9 mouse cellular contexts compared by ENCODE assay signal in genomic region chr5:113643107-113643848, GRCm38 (mm10). TPM values are rescaled to one million over a fixed set of nuclear protein-coding genes. Genes with fewer than 3 reads are reported as not detected.
DNase-seq lines count a peak whose midpoint lies in the region; ATAC-seq and TF ChIP-seq lines count a peak whose summit lies in the region.
"Had no signal": no experiment of that assay in that cellular context is flagged by ENCODE, and none has a peak within 500 bp of the region (broad histone marks: within the 10 kb centered on the region; RNA-seq: fewer than 3 reads in every experiment).

No protein-coding gene starts in this region.

- WGBS in heart, embryonic 11.5 days (ENCODE audit: insufficient replicate concordance): 35% methylated on average over 18 of the region's 18 CpGs
- WGBS in forebrain, embryonic 11.5 days: 55% methylated on average over 18 of the region's 18 CpGs
- WGBS in midbrain, postnatal 0 days: 40% methylated on average over 18 of the region's 18 CpGs

- peaks cover 45% of the 10 kb centered on the region for H3K27me3 ChIP-seq in heart, embryonic 11.5 days (ENCODE audit: control insufficient read depth, insufficient read depth, low read length)
- H3K27me3 ChIP-seq in forebrain, embryonic 11.5 days (ENCODE audit: control insufficient read depth, insufficient read depth, low read length): no peaks in the 10 kb centered on the region
- no peaks in the 10 kb centered on the region for H3K27me3 ChIP-seq in midbrain, postnatal 0 days (ENCODE audit: insufficient read depth, low read length)

- peak; percentile 65 for ATAC-seq in heart, embryonic 11.5 days (replicated peaks; ENCODE audit: insufficient number of reproducible peaks, low FRiP score, low TSS enrichment)
- ATAC-seq in activated CD4-positive, CD25-positive, alpha-beta regulatory T cell, adult 4 months: peak; percentile 28
- ATAC-seq in forebrain, embryonic 11.5 days (replicated peaks; ENCODE audit: low FRiP score): peak; percentile 83
- ATAC-seq in midbrain, postnatal 0 days (ENCODE audit: low FRiP score): peak; percentile 93

- H3K9ac ChIP-seq in heart, embryonic 11.5 days (ENCODE audit: low read depth, low read length): no peak overlapping the region
- H3K9ac ChIP-seq in forebrain, embryonic 11.5 days (ENCODE audit: low read length): no peak overlapping the region
- no peak overlapping the region for H3K9ac ChIP-seq in midbrain, postnatal 0 days (replicated peaks; ENCODE audit: low read length, poor library complexity, severe bottlenecking)

- intact Hi-C loops in heart, postnatal 25 days (cut with DNase I): no loop called here
- intact Hi-C loops in left cerebral cortex, adult 2 months (cut with DNase I): no loop called here

- no peak overlapping the region for H3K27ac ChIP-seq in heart, embryonic 11.5 days (ENCODE audit: low read depth, low read length)
- no peak overlapping the region for H3K27ac ChIP-seq in forebrain, embryonic 11.5 days (ENCODE audit: low read depth, low read length)
- H3K27ac ChIP-seq in left cerebral cortex, adult 2 months: no peak overlapping the region
- H3K27ac ChIP-seq in midbrain, postnatal 0 days (ENCODE audit: low read depth, low read length): peak overlapping the region; percentile 48

- H3K36me3 ChIP-seq in heart, embryonic 11.5 days (ENCODE audit: control insufficient read depth, insufficient read depth, low read length): no peaks in the 10 kb centered on the region
- H3K36me3 ChIP-seq in forebrain, embryonic 11.5 days (ENCODE audit: control insufficient read depth, insufficient read depth, low read length): no peaks in the 10 kb centered on the region
- H3K36me3 ChIP-seq in midbrain, postnatal 0 days (ENCODE audit: insufficient read depth, low read length): no peaks in the 10 kb centered on the region

- no peaks in the 10 kb centered on the region for H3K9me3 ChIP-seq in heart, embryonic 11.5 days (replicated peaks; ENCODE audit: control insufficient read depth, low read length)
- H3K9me3 ChIP-seq in forebrain, embryonic 11.5 days (ENCODE audit: control insufficient read depth, low read length): no peaks in the 10 kb centered on the region
- no peaks in the 10 kb centered on the region for H3K9me3 ChIP-seq in midbrain, postnatal 0 days (ENCODE audit: low read length)

- DNase-seq in heart, postnatal 25 days (ENCODE audit: low spot score): no peak
- DNase-seq in forebrain, embryonic 11.5 days (ENCODE audit: low spot score): peak; percentile 58
- DNase-seq in left cerebral cortex, adult 2 months (ENCODE audit: extremely low spot score in 1 of 2, low spot score in 2 of 2): peak in 1 of 2 experiments; percentile 64
- peak; percentile 91 for DNase-seq in midbrain, postnatal 0 days (ENCODE audit: low spot score)
- peak; percentile 29 for DNase-seq in thymus, postnatal 14 days
- no peak for DNase-seq in urinary bladder, adult 2 months (ENCODE audit: low spot score)

- H3K4me1 ChIP-seq in heart, embryonic 11.5 days (ENCODE audit: control insufficient read depth, insufficient read depth, low read length): no peaks in the 10 kb centered on the region
- no peaks in the 10 kb centered on the region for H3K4me1 ChIP-seq in forebrain, embryonic 11.5 days (replicated peaks; ENCODE audit: control insufficient read depth, insufficient read depth, low read length)
- H3K4me1 ChIP-seq in midbrain, postnatal 0 days (ENCODE audit: insufficient read depth, low read length): 0 out of 2 replicates have a peak, but pooled peaks cover 4% of the 10 kb centered on the region

- no peak overlapping the region for H3K4me3 ChIP-seq in heart, embryonic 11.5 days (ENCODE audit: low read depth, low read length)
- H3K4me3 ChIP-seq in forebrain, embryonic 11.5 days (ENCODE audit: low read depth, low read length): no peak overlapping the region
- H3K4me3 ChIP-seq in left cerebral cortex, adult 2 months: peak overlapping the region; percentile 25; the same call in 1 of the 2 replicates
- H3K4me3 ChIP-seq in midbrain, postnatal 0 days (ENCODE audit: low read depth, low read length): peak overlapping the region; percentile 21; the same call in 1 of the 2 replicates

- H3K4me2 ChIP-seq in heart, embryonic 11.5 days: peak overlapping the region; percentile 6
- H3K4me2 ChIP-seq in forebrain, embryonic 11.5 days (ENCODE audit: low read depth, low read length, severe bottlenecking): peak overlapping the region; percentile 33; the same call in 1 of the 2 replicates
- peak overlapping the region; percentile 39 for H3K4me2 ChIP-seq in midbrain, postnatal 0 days (ENCODE audit: low read depth, low read length, poor library complexity, severe bottlenecking)

- TF ChIP-seq CTCF in left cerebral cortex, adult 2 months (IDR thresholded peaks at IDR 0.05): no peak
- peak; percentile 16; the same call in 1 of the 2 replicates for TF ChIP-seq CTCF in midbrain, postnatal 0 days (IDR thresholded peaks at IDR 0.05)

RNA-seq across cellular contexts. Expression of gene Cmklr1, which starts 6.9 kb away (rescaled TPM):
- 1.7 and 1.8 TPM in 2 replicates for polyA plus RNA-seq in heart, embryonic 11.5 days (2014; fragmentation: Nextera tagmentation; extraction: Ambion mirVana)
- 10 to 100 TPM; 23.6 to 29.9 TPM for total RNA-seq in heart, postnatal 25 days (2021)
- not detected for polyA plus RNA-seq in activated CD4-positive, CD25-positive, alpha-beta regulatory T cell, adult 4 months (2017; shearing (Covaris generic))
- polyA plus RNA-seq in forebrain, embryonic 11.5 days (2014; fragmentation: Nextera tagmentation; extraction: Ambion mirVana): 0.89 and 1.1 TPM in 2 replicates
- 1 to 10 TPM; 2.9 to 4.7 TPM for total RNA-seq in left cerebral cortex, adult 2 months (2021)
- total RNA-seq in midbrain, postnatal 0 days (2014; rRNA removed): 2.7 and 3.6 TPM in 2 replicates
- polyA plus RNA-seq in midbrain, postnatal 0 days (2015; fragmentation: Nextera tagmentation; extraction: Ambion mirVana): 0.63 and 1.1 TPM in 2 replicates
- polyA plus RNA-seq in urinary bladder, adult 2 months (2012; rRNA removed): 10.0 and 12.2 TPM in 2 replicates
- total RNA-seq: CH12.LX had no signal

Comparison
In these comparisons a context has a peak if more than half of its experiments do, and no peak if none do; other contexts are left out.
1. ATAC-seq: peak in every context shown above with its lines; median percentile 93 in midbrain, postnatal 0 days; 83 in forebrain, embryonic 11.5 days; 65 in heart, embryonic 11.5 days; 28 in activated CD4-positive, CD25-positive, alpha-beta regulatory T cell, adult 4 months.
2. H3K4me3 ChIP-seq: peak in left cerebral cortex, adult 2 months (single experiment) and midbrain, postnatal 0 days (single experiment); none in heart, embryonic 11.5 days (single experiment) and forebrain, embryonic 11.5 days (single experiment).
3. DNase-seq: peak in forebrain, embryonic 11.5 days (single experiment), midbrain, postnatal 0 days (single experiment) and thymus, postnatal 14 days (single experiment); none in heart, postnatal 25 days (single experiment) and urinary bladder, adult 2 months (single experiment).
4. Peak in every context shown above with its lines, with median percentiles within 50 percentile points of each other: H3K4me2 ChIP-seq.